Mouse (Mus musculus) heart, embryonic 16.5 days (tissue): ENCODE results near the gene Cox20. TPM values are rescaled to one million over a fixed set of nuclear protein-coding genes. Genes with fewer than 3 reads are reported as not detected.
"Not testable (repeated sequence)": the region's sequence is repeated elsewhere in the genome, so short reads cannot be mapped to it uniquely, and the experiment has no call there.

Experiments
- ATAC-seq: fragments of 200-750 bp; cut with Nextera tagmentation; replicated peaks from 2 replicates; pipeline ENCODE4 v1.8.0; 2017; ENCODE audit warnings: moderate number of reproducible peaks; ENCODE audit not compliant: insufficient read depth, low FRiP score; ENCODE audit errors: extremely low read depth
- H3K27ac ChIP-seq: fragments of 300-500 bp; sonication (generic); 2 replicates; pipeline ENCODE4 v1.5.1; 2014; ENCODE audit warnings: mild to moderate bottlenecking, low read length, control low read depth, moderate library complexity
- H3K27me3 ChIP-seq: fragments of 300-500 bp; sonication (generic); 2 replicates; pipeline ENCODE4 v1.6.1; 2014; ENCODE audit warnings: low read length, mixed read lengths; ENCODE audit not compliant: control insufficient read depth, insufficient read depth
- H3K36me3 ChIP-seq: fragments of 300-500 bp; sonication (generic); 2 replicates; pipeline ENCODE4 v1.6.1; 2014; ENCODE audit not compliant: control insufficient read depth, insufficient read depth
- H3K4me1 ChIP-seq: fragments of 300-500 bp; sonication (generic); 2 replicates; pipeline ENCODE4 v1.6.1; 2014; ENCODE audit warnings: low read length, mixed read lengths; ENCODE audit not compliant: control insufficient read depth, insufficient read depth
- H3K4me2 ChIP-seq: fragments of 300-500 bp; sonication (generic); 2 replicates; pipeline ENCODE4 v1.6.1; 2014; ENCODE audit warnings: low read depth, mild to moderate bottlenecking, control low read depth, low read length
- H3K4me3 ChIP-seq: fragments of 300-500 bp; sonication (generic); 2 replicates; pipeline ENCODE4 v1.5.1; 2014; ENCODE audit warnings: mild to moderate bottlenecking, control low read depth, low read length
- H3K9ac ChIP-seq: fragments of 300-500 bp; sonication (generic); 2 replicates; pipeline ENCODE4 v1.6.1; 2014; ENCODE audit warnings: low read length, control low read depth
- H3K9me3 ChIP-seq: fragments of 300-500 bp; sonication (generic); replicated peaks from 2 replicates; pipeline ENCODE4 v1.6.1; 2016; ENCODE audit warnings: low read length; ENCODE audit not compliant: control insufficient read depth
- WGBS: fragments of 180-500 bp; shearing (Covaris S2); extraction: QIAGEN DNeasy Blood & Tissue Kit; methylation state at CpG from one replicate; pipeline ENCODE4 v1.1.7; 2014; 5-methylcytosine and 5-hydroxymethylcytosine counted together
- polyA plus RNA-seq: library from polyadenylated mRNA; unstranded; fragments of >200 nt; fragmentation: Nextera tagmentation; extraction: Ambion mirVana; gene quantifications from 2 replicates; pipeline ENCODE4 v1.2.1, GENCODE M21; 2015

The Cox20 gene
- polyA plus RNA-seq, 1 experiment from 2014 or later = 268 TPM

DNA sequence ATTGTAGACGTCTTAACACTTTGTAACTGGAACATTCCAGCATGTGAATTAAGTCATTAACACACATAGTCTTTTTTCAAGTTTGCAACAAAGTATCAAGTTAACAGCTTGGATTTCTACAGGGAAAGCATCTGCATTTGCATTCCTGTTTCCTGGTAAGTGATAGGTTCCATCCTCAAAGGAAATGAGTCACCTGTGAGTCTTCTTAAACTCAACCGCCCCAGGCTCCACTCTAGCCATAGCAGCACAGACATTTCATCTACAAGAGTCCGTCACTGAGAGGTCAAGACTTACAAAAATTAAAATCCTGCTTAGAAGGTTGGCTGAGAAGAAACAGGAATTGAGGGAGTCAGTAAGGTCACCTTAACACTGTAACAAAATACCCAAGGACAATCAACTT lies 27.2 kb upstream of the Cox20 start:
- Histone ChIP-seq H3K27ac (no peak overlapping the region), H3K4me3 (no peak overlapping the region), H3K9ac (no peak overlapping the region), H3K9me3 (no peaks in the 10 kb centered on the region), H3K4me2 (no peak overlapping the region), H3K27me3 (no peaks in the 10 kb centered on the region), H3K4me1 (no peaks in the 10 kb centered on the region), H3K36me3 (no peaks in the 10 kb centered on the region)
- ATAC-seq = no peak
- WGBS = 76% methylated on average over 3 of the region's 3 CpGs

DNA sequence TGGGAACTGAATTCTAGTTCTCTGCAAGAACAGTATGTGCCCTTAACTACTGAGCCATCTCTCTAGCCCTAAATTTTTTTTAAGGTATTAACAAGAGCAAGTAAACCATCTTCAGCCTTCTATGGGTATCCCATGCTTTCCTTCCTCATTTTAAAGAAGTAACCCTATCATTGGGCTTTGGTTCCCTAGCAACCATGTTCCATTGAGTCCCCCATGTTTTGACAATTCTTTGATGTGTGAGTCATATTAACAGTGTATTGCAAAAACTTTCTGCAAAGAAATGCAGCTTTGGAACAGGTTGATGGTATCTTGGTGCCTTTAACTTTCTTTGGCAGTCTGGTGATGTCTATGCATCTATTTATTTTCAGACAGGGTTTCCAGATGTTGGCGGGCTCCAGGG lies 24.9 kb upstream of the Cox20 start:
- 89% methylated on average over 1 of the region's 1 CpGs for WGBS
- no peak overlapping the region for H3K27ac ChIP-seq
- ATAC-seq = no peak
- no peak overlapping the region for H3K9ac ChIP-seq
- H3K9me3 ChIP-seq = no peaks in the 10 kb centered on the region
- H3K27me3 ChIP-seq = no peaks in the 10 kb centered on the region
- no peaks in the 10 kb centered on the region for H3K36me3 ChIP-seq
- no peak overlapping the region for H3K4me2 ChIP-seq
- no peaks in the 10 kb centered on the region for H3K4me1 ChIP-seq
- H3K4me3 ChIP-seq = no peak overlapping the region

DNA sequence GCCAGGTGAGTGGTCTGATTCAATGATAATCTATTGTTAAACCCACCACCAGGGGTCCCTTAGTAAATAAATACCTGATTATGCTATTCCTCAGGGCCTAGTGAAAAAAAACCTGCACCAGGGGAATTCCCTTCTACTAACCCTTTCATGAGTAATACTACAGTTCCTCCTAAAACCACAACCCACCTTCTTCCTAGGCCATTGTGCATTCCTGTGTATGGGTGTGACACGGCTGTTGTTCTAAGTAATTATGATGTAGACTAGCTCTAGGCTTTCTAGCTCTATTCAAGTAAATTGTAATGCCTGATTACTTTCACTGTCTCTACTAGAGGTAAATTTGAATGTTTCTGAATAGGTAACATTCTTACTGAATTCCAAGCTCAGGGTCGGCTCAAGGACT lies 17.7 kb upstream of the Cox20 start:
- not testable (repeated sequence) for H3K27me3 ChIP-seq, H3K27ac ChIP-seq, H3K4me1 ChIP-seq, H3K4me2 ChIP-seq, ATAC-seq, H3K4me3 ChIP-seq, H3K9me3 ChIP-seq, H3K9ac ChIP-seq, H3K36me3 ChIP-seq
- 88% methylated on average over 2 of the region's 2 CpGs for WGBS

DNA sequence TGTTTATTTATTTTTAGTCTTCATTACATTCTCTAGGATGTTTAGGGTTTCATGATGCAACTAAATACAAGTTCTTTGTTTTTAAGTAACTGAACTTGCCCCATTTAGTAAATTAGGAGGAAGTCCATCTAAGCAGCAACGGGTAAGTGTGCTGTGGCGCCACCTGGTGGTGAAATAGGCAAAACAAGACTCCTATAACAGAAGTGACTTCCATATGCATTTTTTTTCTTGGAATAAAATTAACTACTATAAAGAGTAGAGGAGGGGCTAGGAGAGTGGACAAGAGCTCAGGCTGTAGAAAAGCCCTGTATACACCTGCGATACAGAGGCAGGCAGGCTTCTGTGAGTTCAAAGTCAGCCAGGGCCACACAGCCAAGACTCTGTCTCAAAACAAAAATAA lies 15.5 kb upstream of the Cox20 start:
- ATAC-seq = no peak
- WGBS = 20% methylated on average over 3 of the region's 3 CpGs
- H3K4me2 ChIP-seq = no peak overlapping the region

DNA sequence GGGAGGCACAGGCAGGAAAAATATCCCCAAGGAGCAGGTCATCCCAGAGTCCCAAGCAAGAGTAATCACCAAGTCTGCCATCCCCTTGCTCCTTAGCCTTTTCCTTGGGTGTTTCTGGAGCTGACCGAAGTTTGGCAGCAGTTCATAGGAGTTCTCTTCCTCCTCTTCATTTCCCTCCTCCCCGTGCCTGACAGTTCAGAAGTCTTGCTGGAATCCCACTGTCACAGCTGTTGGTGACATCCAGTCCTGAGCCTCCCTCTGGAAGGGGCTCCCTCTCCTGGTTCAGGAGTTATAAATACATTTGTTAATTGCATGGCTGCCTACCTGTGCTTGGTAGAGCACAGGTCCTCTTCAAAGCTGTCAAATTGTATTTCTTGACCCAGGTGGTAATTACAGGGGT lies 9.4 kb upstream of the Cox20 start:
- ATAC-seq = no peak
- 45% methylated on average over 2 of the region's 2 CpGs for WGBS

More for the DNA sequence above, 15.5 kb upstream of the Cox20 start:
- Histone ChIP-seq H3K4me1 (no peaks in the 10 kb centered on the region), H3K9ac (no peak overlapping the region), H3K36me3 (no peaks in the 10 kb centered on the region), H3K27me3 (no peaks in the 10 kb centered on the region), H3K9me3 (no peaks in the 10 kb centered on the region), H3K27ac (no peak overlapping the region), H3K4me3 (no peak overlapping the region)

DNA sequence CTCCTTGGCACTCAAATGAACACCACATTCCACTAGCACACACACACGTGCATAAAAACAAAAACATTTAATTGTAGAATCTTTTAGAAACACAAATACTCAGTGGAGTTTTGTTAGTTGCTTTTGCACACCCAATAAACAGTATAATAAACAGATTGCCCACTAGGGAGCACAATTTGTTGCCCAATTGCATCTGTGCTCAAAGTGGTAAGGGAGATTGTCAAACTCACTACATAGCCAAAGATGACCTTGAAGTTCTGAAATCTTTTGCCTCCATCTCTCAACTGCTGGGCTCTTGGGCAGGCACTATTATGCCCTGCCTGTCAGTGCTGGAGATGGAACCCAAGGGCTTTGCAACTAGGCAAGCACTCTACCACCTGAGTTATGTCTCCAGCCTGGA lies 8.8 kb upstream of the Cox20 start:
- no peaks in the 10 kb centered on the region for H3K27me3 ChIP-seq
- H3K4me1 ChIP-seq = no peaks in the 10 kb centered on the region; the same call in 1 of the 2 replicates
- 61% methylated on average over 1 of the region's 1 CpGs for WGBS
- no peak overlapping the region for H3K9ac ChIP-seq
- H3K4me3 ChIP-seq = no peak overlapping the region
- H3K36me3 ChIP-seq = no peaks in the 10 kb centered on the region
- H3K4me2 ChIP-seq = no peak overlapping the region
- no peak for ATAC-seq
- H3K9me3 ChIP-seq = no peaks in the 10 kb centered on the region
- H3K27ac ChIP-seq = no peak overlapping the region

More for the DNA sequence above, 9.4 kb upstream of the Cox20 start:
- Histone ChIP-seq H3K36me3 (no peaks in the 10 kb centered on the region), H3K27ac (no peak overlapping the region), H3K4me2 (no peak overlapping the region), H3K9me3 (no peaks in the 10 kb centered on the region), H3K27me3 (no peaks in the 10 kb centered on the region), H3K9ac (no peak overlapping the region), H3K4me3 (no peak overlapping the region), H3K4me1 (no peaks in the 10 kb centered on the region; the same call in 1 of the 2 replicates)

DNA sequence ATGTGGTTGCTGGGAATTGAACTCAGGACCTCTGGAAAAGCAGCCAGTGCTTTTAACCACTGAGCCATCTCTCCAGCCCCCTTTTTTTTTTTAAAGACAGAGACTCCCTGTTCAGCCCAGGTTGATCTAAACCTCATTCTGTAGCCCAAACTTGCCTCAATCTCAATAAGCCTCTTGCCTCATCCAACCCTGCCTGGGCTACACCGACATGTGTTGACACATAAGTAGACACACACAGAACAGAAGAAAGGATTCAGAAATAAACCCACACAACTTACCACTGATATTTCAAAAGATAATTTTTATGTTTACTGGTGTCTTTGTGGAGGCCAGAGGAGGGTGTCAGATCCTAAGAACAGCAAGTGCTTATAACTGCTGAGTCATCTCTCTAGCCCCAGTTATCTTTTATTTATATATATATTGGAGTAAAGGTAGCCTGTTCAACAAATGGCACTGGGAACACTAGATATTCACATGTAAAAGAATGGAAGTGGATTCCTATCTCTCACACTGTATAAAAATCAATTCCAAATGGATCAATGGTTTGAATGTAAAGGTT lies 5.8 kb upstream of the Cox20 start:
- no peaks in the 10 kb centered on the region for H3K9me3 ChIP-seq
- no peak for ATAC-seq
- no peaks in the 10 kb centered on the region for H3K36me3 ChIP-seq
- H3K4me3 ChIP-seq = no peak overlapping the region
- 97% methylated on average over 1 of the region's 1 CpGs for WGBS
- no peak overlapping the region for H3K27ac ChIP-seq
- H3K4me1 ChIP-seq = peaks cover 6% of the 10 kb centered on the region
- H3K4me2 ChIP-seq = no peak overlapping the region
- H3K9ac ChIP-seq = no peak overlapping the region
- H3K27me3 ChIP-seq = no peaks in the 10 kb centered on the region

DNA sequence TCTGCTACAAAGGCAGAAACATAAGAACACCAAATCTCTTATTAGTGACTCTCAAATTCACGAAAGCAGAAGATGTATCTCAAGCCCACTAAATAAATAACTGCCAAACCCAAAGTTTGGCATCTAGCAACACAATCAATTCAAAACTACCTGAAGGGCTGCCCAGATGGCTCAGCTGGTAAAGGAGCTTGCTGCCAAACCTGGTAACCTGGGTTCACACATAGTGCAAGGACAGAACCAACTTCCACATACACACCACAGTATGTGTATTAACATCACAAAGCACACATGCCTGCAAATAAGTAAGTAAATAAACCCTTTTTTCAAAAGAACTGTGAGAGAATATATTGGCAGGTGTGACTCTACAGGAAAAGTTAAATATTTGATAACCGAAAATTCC lies 4.7 kb upstream of the Cox20 start:
- no peak overlapping the region for H3K9ac ChIP-seq
- H3K27ac ChIP-seq = no peak overlapping the region
- H3K4me2 ChIP-seq = no peak overlapping the region
- peaks cover 6% of the 10 kb centered on the region for H3K4me1 ChIP-seq
- H3K27me3 ChIP-seq = no peaks in the 10 kb centered on the region
- no peak overlapping the region for H3K4me3 ChIP-seq
- H3K36me3 ChIP-seq = no peaks in the 10 kb centered on the region
- H3K9me3 ChIP-seq = no peaks in the 10 kb centered on the region
- 83% methylated on average over 2 of the region's 2 CpGs for WGBS
- ATAC-seq = no peak

DNA sequence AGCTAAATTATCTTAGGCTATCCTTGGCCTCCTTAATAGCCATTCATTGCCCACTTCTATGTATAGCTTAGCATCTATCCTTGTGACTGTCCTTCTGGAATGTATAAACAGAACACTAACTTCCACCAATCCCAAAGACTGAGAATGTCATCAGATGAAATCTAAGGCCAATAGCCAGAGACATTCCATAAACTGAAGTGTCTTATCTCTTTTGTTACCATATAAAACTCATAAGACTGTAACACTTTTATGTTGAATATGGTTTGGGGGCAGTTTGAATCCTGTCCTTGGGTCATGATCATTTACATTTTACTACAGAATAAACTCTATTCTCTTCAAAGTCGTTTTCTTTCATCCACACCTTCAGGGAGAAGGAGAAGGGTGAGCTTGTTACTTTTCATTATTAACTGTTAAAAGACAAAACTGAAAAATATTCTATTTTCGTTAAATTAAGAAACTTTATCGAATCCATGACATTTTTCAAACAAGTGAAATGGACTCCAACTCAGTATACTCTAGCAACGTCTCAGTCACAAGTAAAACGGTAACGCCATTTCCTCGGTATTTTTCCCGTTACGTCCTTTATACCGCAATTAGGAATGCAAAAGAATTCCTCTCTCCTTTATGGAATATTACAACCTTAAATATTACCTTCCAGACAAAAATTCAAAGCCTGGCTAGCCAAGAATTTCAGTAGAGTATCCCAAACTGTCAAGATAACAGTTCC lies 1.5 kb upstream of the Cox20 start:
- Histone ChIP-seq H3K4me1 (peaks cover 26% of the 10 kb centered on the region), H3K4me3 (peak overlapping the region; percentile 85), H3K4me2 (peak overlapping the region; percentile 89), H3K27me3 (no peaks in the 10 kb centered on the region), H3K36me3 (peaks cover 8% of the 10 kb centered on the region), H3K27ac (peak overlapping the region; percentile 96), H3K9ac (peak overlapping the region; percentile 94), H3K9me3 (no peaks in the 10 kb centered on the region)
- no peak for ATAC-seq
- WGBS = 29% methylated on average over 10 of the region's 10 CpGs
